Mouse (Mus musculus) lung, postnatal 0 days (tissue): Measurements from ENCODE around the gene Atp13a3.

Source experiments
- CTCF ChIP-seq: IDR thresholded peaks from 2 replicates; pipeline ENCODE4 v1.5.1; 2016; ENCODE audit warnings: antibody characterized with exemption, mild to moderate bottlenecking
- EP300 ChIP-seq: IDR thresholded peaks from 2 replicates; pipeline ENCODE4 v1.6.1; 2016; ENCODE audit warnings: antibody characterized with exemption, mild to moderate bottlenecking, control low read depth

DNA sequence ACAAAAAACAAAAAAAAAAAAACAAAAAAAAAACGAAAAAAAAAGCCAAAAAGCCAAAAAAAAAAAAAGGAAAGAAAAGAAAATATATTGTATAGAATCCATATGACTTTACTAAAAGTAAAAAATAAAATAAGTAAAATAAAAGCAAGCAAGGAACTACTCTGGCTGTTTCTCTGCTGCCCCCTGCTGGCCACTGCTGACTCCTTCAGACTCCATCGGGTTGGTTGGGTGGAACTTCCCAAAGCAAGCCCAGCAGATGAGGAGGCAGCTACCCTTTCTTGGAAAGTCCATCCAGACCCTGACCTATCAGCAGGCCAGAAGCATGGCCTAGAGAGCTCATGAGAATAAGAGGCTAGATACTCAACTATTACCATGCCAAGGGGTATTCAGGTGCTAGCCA is 143.1 kb downstream of the Atp13a3 start:
- TF ChIP-seq CTCF (peak; percentile 90), EP300 (no peak)
